Mouse (Mus musculus): ENCODE measurements around the gene Zkscan1. TPM values are rescaled to one million over a fixed set of nuclear protein-coding genes. Genes with fewer than 3 reads are reported as not detected.
"Not testable (repeated sequence)": the region's sequence is repeated elsewhere in the genome, so short reads cannot be mapped to it uniquely, and the experiment has no call there.

The Zkscan1 gene
- polyA plus RNA-seq, 1 experiment from 2014 or later = 26.3 TPM

DNA sequence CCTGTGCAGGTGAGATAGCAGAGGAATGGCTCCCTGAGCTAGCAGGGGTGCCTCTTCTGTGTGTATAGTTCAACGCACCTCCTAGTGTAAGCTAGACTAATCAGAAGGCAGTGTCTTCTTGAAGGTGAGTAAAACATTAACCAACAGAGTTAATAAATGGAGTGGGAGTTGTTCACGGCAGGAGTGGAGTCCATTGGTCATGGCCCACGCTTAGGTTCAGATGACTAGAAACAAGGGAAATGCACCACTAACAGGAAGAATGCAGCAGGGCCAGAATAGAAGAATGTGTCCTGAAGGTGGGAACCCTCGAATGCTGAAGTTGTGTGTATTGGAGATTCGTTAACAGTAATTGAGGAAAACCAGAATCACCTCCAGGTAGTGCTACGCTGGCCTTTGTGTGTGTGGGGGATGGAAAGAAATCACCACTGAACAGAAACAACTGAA lies 4.2 kb downstream of the Zkscan1 start:
- no peak overlapping the region for H3K27ac ChIP-seq
- DNase-seq (ENCODE audit: low spot score) = no peak
- H3K27me3 ChIP-seq (ENCODE audit: insufficient read depth, poor library complexity, severe bottlenecking) = no peaks in the 10 kb centered on the region
- peaks cover 48% of the 10 kb centered on the region for H3K36me3 ChIP-seq
- WGBS = 90% methylated on average over 6 of the region's 6 CpGs
- peaks cover 14% of the 10 kb centered on the region for H3K4me1 ChIP-seq (replicated peaks)
- no peaks in the 10 kb centered on the region for H3K9me3 ChIP-seq
- H3K4me3 ChIP-seq = no peak overlapping the region

DNA sequence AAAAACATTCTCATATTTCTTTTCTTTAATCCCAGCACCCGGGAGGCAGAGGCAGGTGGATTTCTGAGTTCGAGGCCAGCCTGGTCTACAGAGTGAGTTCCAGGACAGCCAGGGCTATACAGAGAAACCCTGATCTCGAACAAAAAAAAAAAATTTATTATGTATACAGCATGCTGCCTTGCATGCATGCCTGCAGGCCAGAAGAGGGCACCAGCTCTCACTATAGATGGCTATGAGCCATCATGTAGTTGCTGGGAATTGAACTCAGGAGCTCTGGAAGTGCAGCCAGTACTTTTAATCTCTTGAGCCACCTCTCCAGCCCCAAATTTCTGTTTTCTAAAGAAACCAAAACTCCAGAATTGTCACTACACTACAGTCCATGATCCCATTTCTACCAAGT lies 5.4 kb downstream of the Zkscan1 start:
- Histone ChIP-seq H3K9me3 (no peaks in the 10 kb centered on the region), H3K27me3 (ENCODE audit: insufficient read depth, poor library complexity, severe bottlenecking) (no peaks in the 10 kb centered on the region), H3K4me3 (no peak overlapping the region), H3K36me3 (peaks cover 60% of the 10 kb centered on the region), H3K4me1 (replicated peaks) (peaks cover 11% of the 10 kb centered on the region), H3K27ac (no peak overlapping the region)
- DNase-seq (ENCODE audit: low spot score) = no peak
- 85% methylated on average over 3 of the region's 3 CpGs for WGBS

- peaks cover 65% of the 10 kb centered on the region for H3K36me3 ChIP-seq
- no peak overlapping the region for H3K27ac ChIP-seq
- H3K4me1 ChIP-seq (replicated peaks) = peaks cover 11% of the 10 kb centered on the region
- WGBS = 95% methylated on average over 5 of the region's 5 CpGs
- DNase-seq (ENCODE audit: low spot score) = no peak
- no peaks in the 10 kb centered on the region for H3K27me3 ChIP-seq (ENCODE audit: insufficient read depth, poor library complexity, severe bottlenecking)
- no peaks in the 10 kb centered on the region for H3K9me3 ChIP-seq
- H3K4me3 ChIP-seq = no peak overlapping the region
Observed at GRCm38 (mm10) chr5:138090737-138091136, 5.9 kb downstream of the Zkscan1 start.

DNA sequence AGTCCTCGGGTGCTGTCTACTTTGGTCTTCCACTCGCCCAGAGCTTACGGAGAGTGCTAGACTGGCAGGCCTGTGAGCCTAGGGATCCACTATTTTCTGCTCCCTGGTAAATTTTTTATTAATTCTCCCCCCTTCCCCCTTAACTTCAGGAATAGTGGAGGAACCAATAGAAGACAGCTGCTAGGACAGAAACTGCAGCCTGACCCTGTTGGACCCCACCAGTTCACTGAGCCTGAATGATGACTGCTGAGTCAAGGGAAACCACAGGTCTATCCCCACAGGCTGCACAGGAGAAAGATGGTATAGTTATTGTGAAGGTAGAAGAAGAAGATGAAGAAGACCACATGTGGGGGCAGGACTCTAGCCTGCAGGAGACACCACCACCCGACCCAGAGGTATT lies 7.9 kb downstream of the Zkscan1 start:
- 92% methylated on average over 4 of the region's 4 CpGs for WGBS

GRCm38 (mm10) chr5:138094474-138094873 lies 9.6 kb downstream of the Zkscan1 start:
- WGBS = 94% methylated on average over 6 of the region's 6 CpGs
- DNase-seq (ENCODE audit: low spot score) = no peak
- no peaks in the 10 kb centered on the region for H3K27me3 ChIP-seq (ENCODE audit: insufficient read depth, poor library complexity, severe bottlenecking)
- no peak overlapping the region for H3K4me3 ChIP-seq
- H3K36me3 ChIP-seq = peaks cover 75% of the 10 kb centered on the region
- no peaks in the 10 kb centered on the region for H3K4me1 ChIP-seq (replicated peaks)
- H3K9me3 ChIP-seq = no peaks in the 10 kb centered on the region
- no peak overlapping the region for H3K27ac ChIP-seq

More for the DNA sequence above, 7.9 kb downstream of the Zkscan1 start:
- no peaks in the 10 kb centered on the region for H3K9me3 ChIP-seq
- H3K4me3 ChIP-seq = no peak overlapping the region
- no peaks in the 10 kb centered on the region for H3K27me3 ChIP-seq (ENCODE audit: insufficient read depth, poor library complexity, severe bottlenecking)
- no peaks in the 10 kb centered on the region for H3K4me1 ChIP-seq (replicated peaks)
- no peak overlapping the region for H3K27ac ChIP-seq
- H3K36me3 ChIP-seq = peaks cover 75% of the 10 kb centered on the region
- no peak for DNase-seq (ENCODE audit: low spot score)

GRCm38 (mm10) chr5:138104976-138105375 lies 20.1 kb downstream of the Zkscan1 start:
- no peaks in the 10 kb centered on the region for H3K27me3 ChIP-seq (ENCODE audit: insufficient read depth, poor library complexity, severe bottlenecking)
- 94% methylated on average over 2 of the region's 2 CpGs for WGBS
- H3K27ac ChIP-seq = no peak overlapping the region
- H3K4me3 ChIP-seq = no peak overlapping the region
- no peaks in the 10 kb centered on the region for H3K9me3 ChIP-seq
- H3K4me1 ChIP-seq (replicated peaks) = peaks cover 7% of the 10 kb centered on the region; the same call in 1 of the 2 replicates
- no peak for DNase-seq (ENCODE audit: low spot score)
- H3K36me3 ChIP-seq = peaks cover 60% of the 10 kb centered on the region

DNA sequence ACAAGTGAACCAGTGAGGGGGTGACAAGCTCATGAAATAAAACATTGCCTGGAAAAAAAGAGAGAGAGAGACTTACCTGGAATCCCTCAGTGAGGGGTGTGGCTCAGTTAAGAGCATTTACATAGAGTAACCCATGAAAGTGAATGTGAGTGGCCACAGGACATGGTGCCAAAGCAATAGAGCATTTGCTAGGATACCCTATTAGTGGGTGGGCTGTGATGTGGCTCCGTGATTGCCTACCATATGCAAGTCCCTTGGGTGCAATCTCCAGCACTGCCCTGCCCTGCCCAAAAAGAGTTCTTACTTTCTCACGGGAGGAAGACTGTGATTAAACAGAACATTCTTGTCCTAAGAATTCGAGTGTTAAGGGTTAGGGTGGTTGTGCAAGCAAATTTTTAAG lies 22.2 kb downstream of the Zkscan1 start:
- Histone ChIP-seq H3K36me3 (peaks cover 39% of the 10 kb centered on the region), H3K4me1 (replicated peaks) (peaks cover 7% of the 10 kb centered on the region; the same call in 1 of the 2 replicates), H3K9me3 (no peaks in the 10 kb centered on the region), H3K4me3 (no peak overlapping the region), H3K27ac (no peak overlapping the region), H3K27me3 (ENCODE audit: insufficient read depth, poor library complexity, severe bottlenecking) (no peaks in the 10 kb centered on the region)
- DNase-seq (ENCODE audit: low spot score) = no peak
- 65% methylated on average over 3 of the region's 3 CpGs for WGBS

- 63% methylated on average over 4 of the region's 4 CpGs for WGBS
- DNase-seq (ENCODE audit: low spot score); H3K27ac ChIP-seq; H3K27me3 ChIP-seq (ENCODE audit: insufficient read depth, poor library complexity, severe bottlenecking); H3K4me1 ChIP-seq (replicated peaks); H3K9me3 ChIP-seq; H3K4me3 ChIP-seq: not testable (repeated sequence)
- peaks cover 11% of the 10 kb centered on the region for H3K36me3 ChIP-seq
Observed at GRCm38 (mm10) chr5:138109847-138110396, 25.0 kb downstream of the Zkscan1 start.

DNA sequence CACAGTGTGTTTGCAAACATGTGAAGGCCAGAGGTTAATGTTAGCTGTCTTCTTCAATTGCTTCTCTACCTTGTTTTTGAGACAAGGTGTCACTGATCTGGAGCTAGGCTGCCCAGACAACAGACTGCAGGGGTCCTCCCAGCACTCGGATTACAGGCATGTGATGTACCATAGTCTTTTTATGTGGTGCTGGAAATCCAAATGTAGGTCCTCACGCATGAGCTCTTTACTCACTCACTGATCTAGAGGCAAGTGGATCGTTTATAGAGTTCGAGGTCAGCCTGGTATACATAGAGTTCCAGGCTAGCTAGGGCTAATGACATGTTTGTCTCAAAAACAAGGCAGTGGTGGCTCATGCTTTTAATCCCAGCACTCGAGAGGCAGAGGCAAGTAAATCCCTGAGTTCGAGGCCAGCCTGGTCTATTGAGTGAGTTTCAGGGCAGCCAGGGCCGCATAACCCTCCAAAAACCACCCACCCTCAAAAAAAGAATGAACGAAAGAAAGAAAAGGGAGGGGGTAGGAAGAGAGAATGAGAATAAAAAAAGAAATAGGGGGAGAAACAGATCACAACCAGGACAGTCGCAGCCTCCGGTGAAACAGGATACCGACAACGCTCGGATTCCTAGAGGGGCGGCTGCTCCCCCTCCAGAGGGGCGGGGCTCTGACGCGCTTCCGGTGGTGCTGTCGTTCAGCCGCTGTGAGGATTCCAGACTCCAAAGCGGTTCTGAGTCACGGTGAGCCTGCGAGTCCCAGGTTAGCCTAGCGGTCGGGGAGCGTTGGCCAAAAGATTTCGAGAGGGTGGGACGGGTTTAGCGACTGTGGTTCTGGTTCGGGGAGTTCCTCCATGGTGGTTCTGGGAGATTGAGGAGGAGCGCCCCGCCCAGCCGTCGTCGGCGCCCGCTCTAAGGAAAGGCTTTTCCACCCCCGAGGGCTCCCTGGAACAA lies 31.6 kb downstream of the Zkscan1 start, which contains the start of gene Zscan21:
Gene Zscan21, plus strand, starts transcription at position 649 of the 944 bp plus-strand sequence.
- WGBS = 7% methylated on average over 38 of the region's 38 CpGs
- H3K4me1 ChIP-seq (replicated peaks) = peaks cover 16% of the 10 kb centered on the region
- H3K27ac ChIP-seq = peak within 1 kb of the TSS; percentile 94
- peaks cover 25% of the 10 kb centered on the region for H3K36me3 ChIP-seq
- no peaks in the 10 kb centered on the region for H3K27me3 ChIP-seq (ENCODE audit: insufficient read depth, poor library complexity, severe bottlenecking)
- DNase-seq (ENCODE audit: low spot score) = peak; percentile 90
- H3K9me3 ChIP-seq = no peaks in the 10 kb centered on the region
- peak within 1 kb of the TSS; percentile 71 for H3K4me3 ChIP-seq

DNA sequence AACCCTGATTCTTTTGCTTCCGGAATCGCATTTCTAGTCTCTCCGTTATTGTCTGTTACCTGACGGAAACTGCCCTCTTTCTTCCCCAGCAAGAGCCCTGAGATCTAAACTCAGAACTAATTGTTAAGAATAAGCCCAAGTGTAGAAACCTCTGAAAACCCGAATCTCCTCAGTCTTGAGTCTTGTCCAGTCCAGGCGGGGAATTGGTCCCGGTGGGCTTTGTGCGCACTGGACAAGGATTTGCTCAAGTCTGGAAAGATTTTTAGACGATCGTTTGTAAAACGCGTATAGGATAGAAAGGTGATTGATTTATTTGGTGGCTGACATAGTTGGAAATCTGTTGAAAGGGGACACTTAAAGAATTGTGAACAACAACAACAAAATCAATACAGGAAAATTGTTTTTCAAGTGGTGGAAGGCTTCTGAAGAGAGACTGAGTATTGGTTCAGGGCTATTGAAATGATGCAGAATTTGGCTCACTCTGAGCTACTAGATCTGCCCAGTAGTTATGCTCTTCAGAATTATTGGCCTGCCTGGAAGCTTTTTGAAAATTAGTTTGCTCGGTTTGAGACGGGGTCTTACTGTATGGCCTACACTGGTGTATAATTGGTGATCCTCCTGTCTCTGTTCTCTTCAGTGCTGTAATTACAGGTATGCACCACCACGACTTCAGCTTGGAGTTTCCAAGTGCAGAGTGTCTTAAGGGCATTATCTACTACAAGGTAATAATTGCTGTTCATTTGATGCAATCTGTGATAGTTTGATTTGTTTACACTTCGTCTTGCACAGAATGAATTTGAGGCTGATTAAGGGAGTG lies 32.5 kb downstream of the Zkscan1 start:
- H3K4me1 ChIP-seq (replicated peaks) = peaks cover 16% of the 10 kb centered on the region
- H3K36me3 ChIP-seq = peaks cover 30% of the 10 kb centered on the region
- peak overlapping the region; percentile 71 for H3K4me3 ChIP-seq
- no peak for DNase-seq (ENCODE audit: low spot score)
- peak overlapping the region; percentile 94 for H3K27ac ChIP-seq
- H3K9me3 ChIP-seq = no peaks in the 10 kb centered on the region
- 14% methylated on average over 16 of the region's 16 CpGs for WGBS
- H3K27me3 ChIP-seq (ENCODE audit: insufficient read depth, poor library complexity, severe bottlenecking) = no peaks in the 10 kb centered on the region

- Histone ChIP-seq H3K27me3 (ENCODE audit: insufficient read depth, poor library complexity, severe bottlenecking) (no peaks in the 10 kb centered on the region), H3K27ac (peak overlapping the region; percentile 94; the same call in 1 of the 2 replicates), H3K4me1 (replicated peaks) (peaks cover 16% of the 10 kb centered on the region), H3K4me3 (peak overlapping the region; percentile 71), H3K36me3 (peaks cover 36% of the 10 kb centered on the region), H3K9me3 (no peaks in the 10 kb centered on the region)
- no peak for DNase-seq (ENCODE audit: low spot score)
- WGBS = 89% methylated on average over 3 of the region's 3 CpGs
Observed at GRCm38 (mm10) chr5:138118041-138118440, 33.2 kb downstream of the Zkscan1 start.

DNA sequence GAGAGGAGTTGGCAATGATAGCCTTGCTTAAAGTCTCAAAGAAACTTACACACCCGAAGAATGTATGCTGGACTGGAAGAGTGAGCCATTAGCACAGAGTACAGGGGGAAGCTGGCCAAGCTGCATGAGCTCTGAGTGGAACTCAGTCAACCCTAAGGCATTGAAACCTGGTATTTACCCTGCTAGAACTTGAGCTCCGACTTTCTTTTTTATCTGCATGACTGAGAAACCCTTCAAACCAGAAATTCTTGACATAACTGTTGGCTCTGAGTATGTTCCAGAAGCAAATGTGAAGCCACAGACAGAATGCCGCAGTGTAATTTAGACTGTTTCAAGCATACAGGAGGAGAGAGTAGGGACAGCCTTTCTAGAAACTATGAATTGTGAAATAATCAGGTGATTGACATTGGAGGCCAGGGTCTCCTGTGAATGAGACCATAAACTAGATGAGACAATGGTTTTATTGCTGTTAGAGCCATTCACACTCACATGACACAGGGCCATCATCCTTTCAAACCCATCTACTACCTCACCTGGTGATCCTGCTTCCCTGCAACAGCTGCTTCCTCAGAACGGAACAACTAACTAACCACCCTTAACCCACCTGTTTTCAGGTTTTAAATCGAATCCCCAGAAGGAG lies 47.7 kb downstream of the Zkscan1 start:
- H3K27ac ChIP-seq = no peak overlapping the region
- H3K4me3 ChIP-seq = no peak overlapping the region
- WGBS = 94% methylated on average over 5 of the region's 5 CpGs
- H3K36me3 ChIP-seq = peaks cover 85% of the 10 kb centered on the region
- H3K4me1 ChIP-seq (replicated peaks) = no peaks in the 10 kb centered on the region
- H3K9me3 ChIP-seq = no peaks in the 10 kb centered on the region
- H3K27me3 ChIP-seq (ENCODE audit: insufficient read depth, poor library complexity, severe bottlenecking) = no peaks in the 10 kb centered on the region
- no peak for DNase-seq (ENCODE audit: low spot score)

All from hindbrain, embryonic 10.5 days (tissue).